ENCODE assay signal across 9 mouse cellular contexts in the genomic region with DNA sequence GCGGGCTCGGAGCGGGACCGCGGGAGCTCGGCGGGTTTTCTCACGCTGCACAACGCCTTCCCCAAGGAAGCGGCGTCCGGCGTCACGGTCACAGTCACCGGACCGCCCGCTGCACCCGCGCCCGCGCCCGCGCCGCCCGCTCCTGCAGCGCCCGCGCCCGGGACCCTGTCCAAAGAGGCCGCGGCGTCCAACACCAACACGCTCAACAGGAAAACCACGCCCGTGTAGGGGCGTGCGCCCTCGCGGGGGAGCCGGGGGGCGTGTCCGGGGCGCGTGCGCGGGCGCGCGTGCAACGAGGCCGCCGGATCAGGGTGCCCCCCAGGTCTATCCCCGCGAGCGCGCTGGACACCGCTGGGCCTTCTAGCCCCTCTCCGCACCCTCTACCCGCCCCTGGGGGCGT. TPM values are rescaled to one million over a fixed set of nuclear protein-coding genes. Genes with fewer than 3 reads are reported as not detected.
DNase-seq lines count a peak whose midpoint lies in the region; ATAC-seq and TF ChIP-seq lines count a peak whose summit lies in the region.
"Had no signal": no experiment of that assay in that cellular context is flagged by ENCODE, and none has a peak within 500 bp of the region (broad histone marks: within the 10 kb centered on the region; RNA-seq: fewer than 3 reads in every experiment).

No protein-coding gene starts in this region.

- no peak for TF ChIP-seq CTCF in left cerebral cortex, adult 2 months (IDR thresholded peaks at IDR 0.05)
- no peak for TF ChIP-seq CTCF in kidney, postnatal 0 days (IDR thresholded peaks at IDR 0.05; ENCODE audit: low read depth)

- H3K4me2 ChIP-seq in heart, embryonic 13.5 days, result peak overlapping the region; percentile 98
- peak overlapping the region; percentile 98 for H3K4me2 ChIP-seq in kidney, postnatal 0 days (ENCODE audit: low read length)

- H3K36me3 ChIP-seq in heart, embryonic 13.5 days, result no peaks in the 10 kb centered on the region
- no peaks in the 10 kb centered on the region for H3K36me3 ChIP-seq in kidney, postnatal 0 days (ENCODE audit: insufficient read depth, low read length)

- WGBS in heart, embryonic 13.5 days, result under 1% methylated on average over 58 of the region's 60 CpGs
- WGBS in kidney, postnatal 0 days, result 2% methylated on average over 21 of the region's 60 CpGs

- peak overlapping the region; percentile 47 for H3K4me3 ChIP-seq in left cerebral cortex, adult 2 months
- peak overlapping the region; percentile 65 for H3K4me3 ChIP-seq in heart, embryonic 13.5 days
- peak overlapping the region; percentile 55 for H3K4me3 ChIP-seq in kidney, postnatal 0 days (replicated peaks; ENCODE audit: low read depth, low read length)

- ATAC-seq in heart, embryonic 13.5 days (ENCODE audit: extremely low read depth, insufficient number of reproducible peaks, low FRiP score, low TSS enrichment), result no peak
- ATAC-seq in kidney, postnatal 0 days (replicated peaks; ENCODE audit: low FRiP score, low read depth), result no peak
- 0 out of 2 replicates have a peak, but pooled peaks have one; percentile 14 for ATAC-seq in megakaryocyte progenitor cell, adult 5-6 weeks (replicated peaks; ENCODE audit: poor library complexity)

- no peak overlapping the region for H3K27ac ChIP-seq in left cerebral cortex, adult 2 months
- no peak overlapping the region for H3K27ac ChIP-seq in heart, embryonic 13.5 days (replicated peaks)
- no peak overlapping the region for H3K27ac ChIP-seq in kidney, postnatal 0 days

- intact Hi-C loops in left cerebral cortex, adult 2 months (cut with DNase I), result no loop called here
- intact Hi-C loops in left cerebral cortex, postnatal 25 days (cut with DNase I), result no loop called here

- DNase-seq in left cerebral cortex, adult 2 months (ENCODE audit: extremely low spot score in 1 of 2, low spot score in 2 of 2), result peak; percentile 39 to 49
- no peak for DNase-seq in left cerebral cortex, postnatal 25 days (ENCODE audit: low spot score in 2 of 2)
- DNase-seq in cerebellum, postnatal 10 days, result peak; percentile 63 to 69
- DNase-seq in kidney, postnatal 0 days (ENCODE audit: low spot score), result peak; percentile 32
- DNase-seq in testis, postnatal 14 days (ENCODE audit: low spot score), result peak; percentile 69
- DNase-seq in layer of hippocampus, adult 18-20 months (ENCODE audit: low spot score in 2 of 2), result no peak

- H3K4me1 ChIP-seq in heart, embryonic 13.5 days, result peaks cover 20% of the 10 kb centered on the region
- H3K4me1 ChIP-seq in kidney, postnatal 0 days (replicated peaks; ENCODE audit: insufficient read depth, low read length), result 0 out of 2 replicates have a peak, but pooled peaks cover 6% of the 10 kb centered on the region

- peaks cover 94% of the 10 kb centered on the region for H3K27me3 ChIP-seq in heart, embryonic 13.5 days (replicated peaks)
- H3K27me3 ChIP-seq in kidney, postnatal 0 days (ENCODE audit: insufficient read depth, low read length), result peaks cover 60% of the 10 kb centered on the region

- no peaks in the 10 kb centered on the region for H3K9me3 ChIP-seq in heart, embryonic 13.5 days
- H3K9me3 ChIP-seq in kidney, postnatal 0 days (replicated peaks; ENCODE audit: low read length), result no peaks in the 10 kb centered on the region

- H3K9ac ChIP-seq in heart, embryonic 13.5 days, result peak overlapping the region; percentile 82
- peak overlapping the region; percentile 53 for H3K9ac ChIP-seq in kidney, postnatal 0 days (ENCODE audit: low read depth, low read length)

RNA-seq across cellular contexts. Expression of a gene that starts 8.6 kb away (rescaled TPM):
- total RNA-seq in left cerebral cortex, adult 2 months (2021), result 1 to 10 TPM; 1.2 TPM
- total RNA-seq in left cerebral cortex, postnatal 25 days (2021), result 1 to 10 TPM in 1 of 2 experiments, under 1 TPM in 1; 0.98 to 1.6 TPM
- 16.8 and 18.3 TPM in 2 replicates for polyA plus RNA-seq in heart, embryonic 13.5 days (2015; fragmentation: Nextera tagmentation; extraction: Ambion mirVana)
- 0.11 TPM in 1 of 2 replicates, not detected in the other for polyA plus RNA-seq in kidney, postnatal 0 days (2015; fragmentation: Nextera tagmentation; extraction: Ambion mirVana)
- not detected in 2 replicates for total RNA-seq in megakaryocyte progenitor cell, adult 5-6 weeks (2015)
- total RNA-seq in megakaryocyte progenitor cell, adult 5-6 weeks (2017), result not detected in 2 replicates
- total RNA-seq in layer of hippocampus, adult 18-20 months (2021), result 1 to 10 TPM; 1.3 to 1.5 TPM

RNA-seq across cellular contexts. Expression of a gene that starts 24.9 kb away (rescaled TPM):
- 100 to 1,000 TPM; 176 to 186 TPM for total RNA-seq in left cerebral cortex, adult 2 months (2021)
- total RNA-seq in left cerebral cortex, postnatal 25 days (2021), result 100 to 1,000 TPM; 172 to 174 TPM
- polyA plus RNA-seq in heart, embryonic 13.5 days (2015; fragmentation: Nextera tagmentation; extraction: Ambion mirVana), result 0.71 and 0.86 TPM in 2 replicates
- 0.67 and 1.1 TPM in 2 replicates for polyA plus RNA-seq in kidney, postnatal 0 days (2015; fragmentation: Nextera tagmentation; extraction: Ambion mirVana)
- total RNA-seq in megakaryocyte progenitor cell, adult 5-6 weeks (2015), result not detected in 2 replicates
- not detected in 2 replicates for total RNA-seq in megakaryocyte progenitor cell, adult 5-6 weeks (2017)
- 100 to 1,000 TPM; 368 to 411 TPM for total RNA-seq in layer of hippocampus, adult 18-20 months (2021)
- total RNA-seq: gastrocnemius, postnatal 4 days had no signal

Comparison
In these comparisons a context has a peak if more than half of its experiments do, and no peak if none do; other contexts are left out.
1. DNase-seq: peak in left cerebral cortex, adult 2 months (2 of 2), cerebellum, postnatal 10 days (2 of 2), kidney, postnatal 0 days (single experiment) and testis, postnatal 14 days (single experiment); none in left cerebral cortex, postnatal 25 days (0 of 2) and layer of hippocampus, adult 18-20 months (0 of 2).
2. RNA of a gene that starts 24.9 kb away (total RNA-seq): 368 to 411 TPM in layer of hippocampus, adult 18-20 months, 176 to 186 TPM in left cerebral cortex, adult 2 months and 172 to 174 TPM in left cerebral cortex, postnatal 25 days; not detected in megakaryocyte progenitor cell, adult 5-6 weeks; every median in the first group is over 100 times any median in the second.
3. Peak in every context shown above with its lines, with median percentiles within 50 percentile points of each other: H3K4me3 ChIP-seq.